Mouse (Mus musculus) liver, embryonic 15.5 days (tissue): Measurements from ENCODE around the gene Pex10. TPM values are rescaled to one million over a fixed set of nuclear protein-coding genes. Genes with fewer than 3 reads are reported as not detected.
"Not testable (repeated sequence)": the region's sequence is repeated elsewhere in the genome, so short reads cannot be mapped to it uniquely, and the experiment has no call there.

ENCODE experiments used
- ATAC-seq: fragments of 200-750 bp; cut with Nextera tagmentation; 2 replicates; pipeline ENCODE4 v1.8.0; 2017; ENCODE audit warnings: moderate number of reproducible peaks, mild to moderate bottlenecking, moderate library complexity; ENCODE audit not compliant: insufficient read depth
- H3K27ac ChIP-seq: fragments of 300-500 bp; sonication (generic); replicated peaks from 2 replicates; pipeline ENCODE4 v1.5.1; 2015; ENCODE audit warnings: mild to moderate bottlenecking, inconsistent platforms
- H3K27me3 ChIP-seq: fragments of 300-500 bp; sonication (generic); 2 replicates; pipeline ENCODE4 v1.6.1; 2015; ENCODE audit warnings: mild to moderate bottlenecking, inconsistent platforms
- H3K36me3 ChIP-seq: fragments of 300-500 bp; sonication (generic); replicated peaks from 2 replicates; pipeline ENCODE4 v1.6.1; 2015; ENCODE audit warnings: moderate library complexity, mild to moderate bottlenecking, inconsistent platforms
- H3K4me1 ChIP-seq: fragments of 300-500 bp; sonication (generic); replicated peaks from 2 replicates; pipeline ENCODE4 v1.6.1; 2015; ENCODE audit warnings: inconsistent platforms
- H3K4me2 ChIP-seq: fragments of 300-500 bp; sonication (generic); 2 replicates; pipeline ENCODE4 v1.6.1; 2015; ENCODE audit warnings: moderate library complexity, mild to moderate bottlenecking, inconsistent platforms
- H3K4me3 ChIP-seq: fragments of 300-500 bp; sonication (generic); replicated peaks from 2 replicates; pipeline ENCODE4 v1.5.1; 2015; ENCODE audit warnings: mild to moderate bottlenecking, inconsistent platforms
- H3K9ac ChIP-seq: fragments of 300-500 bp; sonication (generic); 2 replicates; pipeline ENCODE4 v1.6.1; 2015; ENCODE audit warnings: moderate library complexity, mild to moderate bottlenecking, inconsistent platforms
- H3K9me3 ChIP-seq: fragments of 300-500 bp; sonication (generic); replicated peaks from 2 replicates; pipeline ENCODE4 v1.6.1; 2016; ENCODE audit warnings: inconsistent platforms
- WGBS: fragments of 180-500 bp; shearing (Covaris S2); methylation state at CpG from one replicate; pipeline ENCODE4 v1.1.7; 2015; ENCODE audit warnings: mixed read lengths; ENCODE audit not compliant: insufficient replicate concordance; 5-methylcytosine and 5-hydroxymethylcytosine counted together
- polyA plus RNA-seq: library from polyadenylated mRNA; unstranded; fragments of >200 nt; fragmentation: Nextera tagmentation; extraction: Ambion mirVana; gene quantifications from 2 replicates; pipeline ENCODE4 v1.2.1, GENCODE M21; 2015

The Pex10 gene
- polyA plus RNA-seq, 1 experiment from 2014 or later, result 7.5 TPM

GRCm38 (mm10) chr4:155065970-155066833 lies 614 bp upstream of the Pex10 start:
- Histone ChIP-seq H3K4me2 (peak overlapping the region; percentile 97), H3K4me3 (peak overlapping the region; percentile 73), H3K27me3 (peaks cover 9% of the 10 kb centered on the region), H3K27ac (peak overlapping the region; percentile 84), H3K9me3 (no peaks in the 10 kb centered on the region), H3K9ac (peak overlapping the region; percentile 44), H3K36me3 (peaks cover 33% of the 10 kb centered on the region), H3K4me1 (peaks cover 35% of the 10 kb centered on the region)
- ATAC-seq, result peak; percentile 57
- 2% methylated on average over 15 of the region's 15 CpGs for WGBS

- whole genome bisulfite sequencing, result 90% methylated on average over 20 of the region's 20 CpGs
- no peak overlapping the region for H3K27ac ChIP-seq
- peak overlapping the region; percentile 97; the same call in 1 of the 2 replicates for H3K4me2 ChIP-seq
- H3K4me3 ChIP-seq, result peak overlapping the region; percentile 73
- H3K36me3 ChIP-seq, result peaks cover 56% of the 10 kb centered on the region
- no peak for ATAC-seq
- peaks cover 35% of the 10 kb centered on the region for H3K4me1 ChIP-seq
- no peaks in the 10 kb centered on the region for H3K9me3 ChIP-seq
- H3K9ac ChIP-seq, result peak overlapping the region; percentile 81; the same call in 1 of the 2 replicates
- H3K27me3 ChIP-seq, result no peaks in the 10 kb centered on the region
Measured at GRCm38 (mm10) chr4:155068357-155068972, 1.6 kb downstream of the Pex10 start.

- Histone ChIP-seq H3K4me1 (peaks cover 35% of the 10 kb centered on the region), H3K4me2 (no peak overlapping the region), H3K27me3 (no peaks in the 10 kb centered on the region), H3K4me3 (no peak overlapping the region), H3K9ac (no peak overlapping the region), H3K27ac (no peak overlapping the region), H3K9me3 (no peaks in the 10 kb centered on the region), H3K36me3 (peaks cover 63% of the 10 kb centered on the region)
- ATAC-seq, result no peak
- WGBS, result 81% methylated on average over 6 of the region's 6 CpGs
Measured at GRCm38 (mm10) chr4:155069191-155069590, 2.4 kb downstream of the Pex10 start.

DNA sequence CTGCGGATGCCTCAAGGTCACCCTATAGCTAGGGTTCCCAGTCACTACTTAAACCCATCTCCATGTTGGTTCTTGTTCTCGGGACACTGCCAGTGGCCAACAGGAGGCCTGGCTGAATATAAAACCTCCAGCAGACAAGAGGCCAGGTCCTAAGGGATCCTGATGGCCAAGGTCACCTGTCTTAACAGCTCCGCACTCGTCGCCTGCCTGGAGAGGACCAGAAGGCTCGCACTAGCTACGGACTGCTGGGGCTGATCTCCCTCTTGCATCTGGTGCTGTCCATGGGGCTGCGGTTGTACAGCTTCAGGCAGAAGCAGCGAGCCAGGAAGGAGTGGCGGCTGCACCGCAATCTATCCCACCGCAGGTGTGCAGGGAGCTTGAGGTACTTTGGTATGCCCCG lies 3.4 kb downstream of the Pex10 start:
- H3K9me3 ChIP-seq, result no peaks in the 10 kb centered on the region
- WGBS, result 86% methylated on average over 13 of the region's 13 CpGs
- no peak overlapping the region for H3K4me3 ChIP-seq
- peaks cover 36% of the 10 kb centered on the region for H3K4me1 ChIP-seq
- H3K27me3 ChIP-seq, result no peaks in the 10 kb centered on the region
- no peak overlapping the region for H3K4me2 ChIP-seq
- H3K9ac ChIP-seq, result no peak overlapping the region
- ATAC-seq, result no peak
- H3K27ac ChIP-seq, result no peak overlapping the region
- H3K36me3 ChIP-seq, result peaks cover 73% of the 10 kb centered on the region

DNA sequence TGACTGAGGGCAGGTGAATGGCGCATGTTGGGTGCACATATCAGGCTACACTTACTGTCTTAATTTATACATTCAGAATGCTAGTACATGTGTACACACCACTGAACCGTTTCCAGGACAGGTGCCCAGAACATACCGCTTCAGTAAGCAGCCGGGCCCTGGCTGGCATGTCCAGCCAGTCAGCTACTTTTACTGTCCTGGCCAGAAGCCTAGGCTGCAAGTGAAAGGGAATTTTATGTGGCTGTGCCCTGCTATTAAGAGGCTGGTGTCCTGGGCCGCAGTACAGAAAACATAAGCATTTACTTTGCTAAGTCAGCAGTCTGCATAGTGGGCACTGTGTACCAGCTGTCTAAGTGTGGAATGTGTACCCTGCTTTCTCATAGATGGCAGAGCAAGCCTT lies 4.1 kb downstream of the Pex10 start:
- H3K27me3 ChIP-seq, result no peaks in the 10 kb centered on the region
- no peak overlapping the region for H3K4me3 ChIP-seq
- no peaks in the 10 kb centered on the region for H3K9me3 ChIP-seq
- no peak overlapping the region for H3K4me2 ChIP-seq
- 86% methylated on average over 5 of the region's 5 CpGs for WGBS
- no peak for ATAC-seq
- peaks cover 81% of the 10 kb centered on the region for H3K36me3 ChIP-seq
- H3K9ac ChIP-seq, result no peak overlapping the region
- H3K27ac ChIP-seq, result no peak overlapping the region
- H3K4me1 ChIP-seq, result peaks cover 34% of the 10 kb centered on the region

- no peaks in the 10 kb centered on the region for H3K27me3 ChIP-seq
- H3K27ac ChIP-seq, result no peak overlapping the region
- no peak overlapping the region for H3K9ac ChIP-seq
- peaks cover 98% of the 10 kb centered on the region for H3K36me3 ChIP-seq
- H3K9me3 ChIP-seq, result no peaks in the 10 kb centered on the region
- H3K4me1 ChIP-seq, result peaks cover 5% of the 10 kb centered on the region; the same call in 1 of the 2 replicates
- 80% methylated on average over 9 of the region's 9 CpGs for WGBS
- ATAC-seq, result no peak
- H3K4me2 ChIP-seq, result no peak overlapping the region
- H3K4me3 ChIP-seq, result no peak overlapping the region
Measured at GRCm38 (mm10) chr4:155074418-155074817, 7.6 kb downstream of the Pex10 start.

GRCm38 (mm10) chr4:155075137-155075536 lies 8.3 kb downstream of the Pex10 start:
- peaks cover 98% of the 10 kb centered on the region for H3K36me3 ChIP-seq

DNA sequence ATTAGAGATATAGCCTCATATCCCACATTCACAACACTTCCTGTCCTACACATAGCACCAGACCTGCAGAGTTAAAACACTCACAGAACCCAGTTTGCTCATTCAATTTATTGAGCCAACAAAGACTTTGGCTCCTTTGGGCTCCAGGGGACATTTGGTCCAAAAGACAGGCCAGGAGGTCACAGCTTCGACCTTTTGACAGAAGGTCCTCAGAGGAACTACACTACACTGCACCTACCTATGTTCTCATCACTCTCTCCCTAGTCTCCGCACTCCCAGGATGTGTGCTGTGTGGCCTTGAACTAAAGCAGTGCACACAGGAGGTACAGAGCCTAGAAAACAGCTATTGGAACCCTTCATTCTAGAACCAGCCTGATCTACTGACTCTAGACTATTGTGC lies 9.0 kb downstream of the Pex10 start:
- Histone ChIP-seq H3K9me3 (no peaks in the 10 kb centered on the region), H3K36me3 (peaks cover 98% of the 10 kb centered on the region), H3K27me3 (no peaks in the 10 kb centered on the region), H3K4me2 (no peak overlapping the region), H3K9ac (no peak overlapping the region), H3K27ac (peak overlapping the region; percentile 8; the same call in 1 of the 2 replicates), H3K4me1 (peaks cover 5% of the 10 kb centered on the region; the same call in 1 of the 2 replicates), H3K4me3 (no peak overlapping the region)
- 86% methylated on average over 2 of the region's 2 CpGs for WGBS
- peak; percentile 40; the same call in 1 of the 2 replicates for ATAC-seq

More at GRCm38 (mm10) chr4:155075137-155075536, 8.3 kb downstream of the Pex10 start:
- peak overlapping the region; percentile 19; the same call in 1 of the 2 replicates for H3K27ac ChIP-seq
- ATAC-seq, result no peak
- no peaks in the 10 kb centered on the region for H3K9me3 ChIP-seq
- no peak overlapping the region for H3K4me2 ChIP-seq
- H3K4me3 ChIP-seq, result no peak overlapping the region
- H3K9ac ChIP-seq, result no peak overlapping the region
- 87% methylated on average over 9 of the region's 9 CpGs for WGBS
- H3K27me3 ChIP-seq, result no peaks in the 10 kb centered on the region
- peaks cover 5% of the 10 kb centered on the region; the same call in 1 of the 2 replicates for H3K4me1 ChIP-seq

DNA sequence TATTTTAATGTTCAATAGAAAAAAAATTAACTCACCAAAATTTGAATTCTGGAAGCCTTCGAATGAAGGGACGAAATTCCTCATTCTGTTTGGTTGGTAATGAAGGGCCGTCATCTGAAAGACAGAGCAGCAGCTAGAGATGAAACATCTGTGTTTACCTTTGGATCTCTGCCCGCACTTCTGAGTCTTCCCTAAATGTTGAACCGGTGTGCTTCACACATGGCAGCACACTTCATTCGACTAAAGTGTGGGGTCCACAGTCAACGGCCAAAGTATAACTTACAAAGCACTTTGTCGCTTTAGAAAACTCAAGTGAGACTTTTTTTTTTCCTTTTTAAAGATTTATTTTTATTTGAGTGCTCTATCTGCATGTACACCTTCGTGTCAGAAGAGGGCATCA lies 9.9 kb downstream of the Pex10 start:
- Histone ChIP-seq H3K4me3 (no peak overlapping the region), H3K27me3 (no peaks in the 10 kb centered on the region), H3K27ac (no peak overlapping the region), H3K4me1 (peaks cover 8% of the 10 kb centered on the region; the same call in 1 of the 2 replicates), H3K4me2 (no peak overlapping the region), H3K36me3 (peaks cover 96% of the 10 kb centered on the region), H3K9me3 (no peaks in the 10 kb centered on the region), H3K9ac (no peak overlapping the region)
- no peak for ATAC-seq
- 81% methylated on average over 9 of the region's 9 CpGs for WGBS

GRCm38 (mm10) chr4:155078808-155079207 lies 12.0 kb downstream of the Pex10 start:
- not testable (repeated sequence) for H3K4me2 ChIP-seq, H3K4me3 ChIP-seq, H3K27me3 ChIP-seq, H3K9me3 ChIP-seq, H3K9ac ChIP-seq, ATAC-seq, H3K27ac ChIP-seq
- H3K4me1 ChIP-seq, result peaks cover 26% of the 10 kb centered on the region
- WGBS, result 89% methylated on average over 10 of the region's 10 CpGs
- peaks cover 96% of the 10 kb centered on the region for H3K36me3 ChIP-seq

- H3K27ac ChIP-seq, result no peak overlapping the region
- no peaks in the 10 kb centered on the region for H3K27me3 ChIP-seq
- WGBS, result 89% methylated on average over 6 of the region's 6 CpGs
- no peaks in the 10 kb centered on the region for H3K9me3 ChIP-seq
- no peak overlapping the region for H3K9ac ChIP-seq
- no peak overlapping the region for H3K4me2 ChIP-seq
- H3K4me3 ChIP-seq, result no peak overlapping the region
- H3K4me1 ChIP-seq, result peaks cover 35% of the 10 kb centered on the region
- no peak for ATAC-seq
- H3K36me3 ChIP-seq, result peaks cover 91% of the 10 kb centered on the region
Measured at GRCm38 (mm10) chr4:155079666-155080065, 12.8 kb downstream of the Pex10 start.
